Mouse (Mus musculus) heart, embryonic 16.5 days (tissue): ENCODE measurements around the gene Abcc2. TPM values are rescaled to one million over a fixed set of nuclear protein-coding genes. Genes with fewer than 3 reads are reported as not detected.

Experiments
- ATAC-seq: fragments of 200-750 bp; cut with Nextera tagmentation; replicated peaks from 2 replicates; pipeline ENCODE4 v1.8.0; 2017; ENCODE audit warnings: moderate number of reproducible peaks; ENCODE audit not compliant: insufficient read depth, low FRiP score; ENCODE audit errors: extremely low read depth
- H3K27ac ChIP-seq: fragments of 300-500 bp; sonication (generic); 2 replicates; pipeline ENCODE4 v1.5.1; 2014; ENCODE audit warnings: mild to moderate bottlenecking, low read length, control low read depth, moderate library complexity
- H3K27me3 ChIP-seq: fragments of 300-500 bp; sonication (generic); 2 replicates; pipeline ENCODE4 v1.6.1; 2014; ENCODE audit warnings: low read length, mixed read lengths; ENCODE audit not compliant: control insufficient read depth, insufficient read depth
- H3K36me3 ChIP-seq: fragments of 300-500 bp; sonication (generic); 2 replicates; pipeline ENCODE4 v1.6.1; 2014; ENCODE audit not compliant: control insufficient read depth, insufficient read depth
- H3K4me1 ChIP-seq: fragments of 300-500 bp; sonication (generic); 2 replicates; pipeline ENCODE4 v1.6.1; 2014; ENCODE audit warnings: low read length, mixed read lengths; ENCODE audit not compliant: control insufficient read depth, insufficient read depth
- H3K4me2 ChIP-seq: fragments of 300-500 bp; sonication (generic); 2 replicates; pipeline ENCODE4 v1.6.1; 2014; ENCODE audit warnings: low read depth, mild to moderate bottlenecking, control low read depth, low read length
- H3K4me3 ChIP-seq: fragments of 300-500 bp; sonication (generic); 2 replicates; pipeline ENCODE4 v1.5.1; 2014; ENCODE audit warnings: mild to moderate bottlenecking, control low read depth, low read length
- H3K9ac ChIP-seq: fragments of 300-500 bp; sonication (generic); 2 replicates; pipeline ENCODE4 v1.6.1; 2014; ENCODE audit warnings: low read length, control low read depth
- H3K9me3 ChIP-seq: fragments of 300-500 bp; sonication (generic); replicated peaks from 2 replicates; pipeline ENCODE4 v1.6.1; 2016; ENCODE audit warnings: low read length; ENCODE audit not compliant: control insufficient read depth
- WGBS: fragments of 180-500 bp; shearing (Covaris S2); extraction: QIAGEN DNeasy Blood & Tissue Kit; methylation state at CpG from one replicate; pipeline ENCODE4 v1.1.7; 2014; 5-methylcytosine and 5-hydroxymethylcytosine counted together
- polyA plus RNA-seq: library from polyadenylated mRNA; unstranded; fragments of >200 nt; fragmentation: Nextera tagmentation; extraction: Ambion mirVana; gene quantifications from 2 replicates; pipeline ENCODE4 v1.2.1, GENCODE M21; 2015

The Abcc2 gene
- polyA plus RNA-seq, result 0.11 TPM in 1 of 2 replicates, not detected in the other

GRCm38 (mm10) chr19:43781980-43782379, at the start of gene Abcc2:
Gene Abcc2, plus strand, starts transcription at chr19:43782192.
- Histone ChIP-seq H3K4me2 (no peak within 1 kb of the TSS), H3K27me3 (no peaks in the 10 kb centered on the region), H3K36me3 (no peaks in the 10 kb centered on the region), H3K9ac (no peak within 1 kb of the TSS), H3K9me3 (no peaks in the 10 kb centered on the region), H3K27ac (no peak within 1 kb of the TSS), H3K4me1 (no peaks in the 10 kb centered on the region), H3K4me3 (no peak within 1 kb of the TSS)
- 78% methylated on average over 3 of the region's 3 CpGs for WGBS
- ATAC-seq, result no peak

DNA sequence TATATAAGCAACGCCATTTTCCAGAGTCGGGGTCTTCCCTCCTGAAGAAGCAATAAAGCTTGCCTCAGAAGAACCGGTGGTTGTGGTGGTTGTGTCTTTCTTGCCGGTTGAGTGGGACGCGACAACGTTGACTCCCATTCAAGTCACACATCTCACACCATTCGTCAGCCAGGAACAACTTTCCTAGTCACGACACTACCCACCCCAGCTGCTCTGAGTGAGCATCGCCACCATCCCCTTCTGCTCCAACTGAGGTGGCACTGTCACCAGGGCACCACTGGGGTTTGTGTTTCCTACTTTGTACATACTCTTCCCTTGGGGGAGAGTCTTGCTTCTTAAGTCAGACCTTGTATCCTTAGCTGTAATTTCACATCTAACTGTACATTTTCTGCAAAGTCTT, 43.6 kb upstream of the Abcc2 start:
- H3K27me3 ChIP-seq, result no peaks in the 10 kb centered on the region
- no peaks in the 10 kb centered on the region for H3K4me1 ChIP-seq
- no peak overlapping the region for H3K9ac ChIP-seq
- 93% methylated on average over 10 of the region's 10 CpGs for WGBS
- no peak overlapping the region for H3K27ac ChIP-seq
- no peak overlapping the region for H3K4me3 ChIP-seq
- no peak overlapping the region for H3K4me2 ChIP-seq
- H3K9me3 ChIP-seq, result no peaks in the 10 kb centered on the region
- peaks cover 51% of the 10 kb centered on the region for H3K36me3 ChIP-seq
- ATAC-seq, result no peak

DNA sequence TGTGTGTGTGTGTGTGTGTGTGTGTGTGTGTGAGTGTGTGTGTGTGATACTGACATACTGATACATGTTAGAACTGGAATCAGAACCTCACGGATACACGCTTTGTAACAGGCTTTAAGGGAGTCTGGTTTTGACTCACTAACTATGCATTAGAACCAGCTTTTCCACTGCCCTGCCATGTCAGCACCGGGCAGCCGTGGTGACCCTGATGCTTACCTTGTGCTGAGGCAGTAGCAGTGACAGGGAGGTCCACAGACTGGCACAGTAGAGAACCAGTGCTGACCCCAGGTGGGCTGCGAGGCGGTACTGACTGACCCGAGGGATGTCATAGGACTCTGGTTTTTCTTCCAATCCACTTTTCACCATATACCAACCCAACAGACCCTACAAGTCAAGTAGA, 38.6 kb upstream of the Abcc2 start:
- H3K27ac ChIP-seq, result no peak overlapping the region
- H3K9me3 ChIP-seq, result no peaks in the 10 kb centered on the region
- WGBS, result 92% methylated on average over 7 of the region's 7 CpGs
- H3K4me1 ChIP-seq, result no peaks in the 10 kb centered on the region
- H3K4me3 ChIP-seq, result no peak overlapping the region
- no peak overlapping the region for H3K4me2 ChIP-seq
- H3K36me3 ChIP-seq, result peaks cover 58% of the 10 kb centered on the region
- no peak for ATAC-seq
- no peak overlapping the region for H3K9ac ChIP-seq
- H3K27me3 ChIP-seq, result no peaks in the 10 kb centered on the region

- H3K4me2 ChIP-seq, result no peak overlapping the region
- H3K9ac ChIP-seq, result no peak overlapping the region
- H3K36me3 ChIP-seq, result peaks cover 61% of the 10 kb centered on the region
- ATAC-seq, result no peak
- no peak overlapping the region for H3K4me3 ChIP-seq
- H3K27ac ChIP-seq, result no peak overlapping the region
- H3K9me3 ChIP-seq, result no peaks in the 10 kb centered on the region
- H3K4me1 ChIP-seq, result no peaks in the 10 kb centered on the region
- H3K27me3 ChIP-seq, result no peaks in the 10 kb centered on the region
- 74% methylated on average over 3 of the region's 3 CpGs for WGBS
Observed at GRCm38 (mm10) chr19:43745740-43746139, 36.3 kb upstream of the Abcc2 start.

DNA sequence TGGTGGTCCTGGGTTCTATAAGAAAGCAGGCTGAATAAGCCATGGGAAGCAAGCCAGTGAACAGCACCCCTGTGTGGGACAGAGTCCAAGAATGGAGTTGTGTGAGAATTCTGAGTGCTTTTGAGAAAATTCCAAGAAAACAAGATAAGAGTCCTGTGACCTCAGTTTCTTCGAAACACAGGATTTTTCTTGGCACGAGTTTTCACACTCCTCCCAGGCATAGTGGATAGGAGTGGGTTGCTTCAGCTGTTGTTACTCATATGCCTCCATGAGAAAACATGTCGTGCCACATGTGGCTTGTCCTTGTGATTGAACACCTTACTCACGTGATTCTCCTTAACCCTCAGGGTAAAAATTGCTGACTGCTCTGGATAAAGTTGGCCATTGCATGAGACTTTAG, 34.1 kb upstream of the Abcc2 start:
- Histone ChIP-seq H3K4me2 (no peak overlapping the region), H3K4me3 (no peak overlapping the region), H3K27me3 (no peaks in the 10 kb centered on the region), H3K9ac (no peak overlapping the region), H3K27ac (no peak overlapping the region), H3K9me3 (no peaks in the 10 kb centered on the region), H3K4me1 (no peaks in the 10 kb centered on the region; the same call in 1 of the 2 replicates), H3K36me3 (peaks cover 46% of the 10 kb centered on the region)
- ATAC-seq, result no peak
- WGBS, result 54% methylated on average over 4 of the region's 4 CpGs

DNA sequence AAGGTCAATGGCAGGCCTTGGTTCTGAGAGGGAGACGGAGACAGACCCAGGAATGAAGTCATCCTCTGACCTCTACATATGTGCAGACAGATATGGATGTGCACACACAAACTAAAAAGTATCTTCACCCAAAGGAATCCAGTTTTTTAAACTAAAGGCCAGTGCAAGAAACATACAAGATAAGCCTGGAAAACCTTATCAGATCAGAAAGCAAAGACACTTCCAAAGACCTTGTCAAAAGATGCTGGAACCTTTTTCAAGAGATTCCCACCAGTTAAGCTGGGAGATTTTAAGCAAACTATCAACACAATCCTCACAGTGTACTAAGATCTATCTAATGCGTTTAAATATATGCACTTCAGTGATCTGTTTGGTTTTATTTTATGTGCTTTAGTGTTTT, 32.0 kb upstream of the Abcc2 start:
- Histone ChIP-seq H3K9me3 (no peaks in the 10 kb centered on the region), H3K4me2 (no peak overlapping the region), H3K36me3 (peaks cover 37% of the 10 kb centered on the region), H3K27me3 (no peaks in the 10 kb centered on the region), H3K4me3 (no peak overlapping the region), H3K9ac (no peak overlapping the region), H3K4me1 (peaks cover 4% of the 10 kb centered on the region), H3K27ac (no peak overlapping the region)
- no peak for ATAC-seq
- 95% methylated on average over 2 of the region's 2 CpGs for WGBS

DNA sequence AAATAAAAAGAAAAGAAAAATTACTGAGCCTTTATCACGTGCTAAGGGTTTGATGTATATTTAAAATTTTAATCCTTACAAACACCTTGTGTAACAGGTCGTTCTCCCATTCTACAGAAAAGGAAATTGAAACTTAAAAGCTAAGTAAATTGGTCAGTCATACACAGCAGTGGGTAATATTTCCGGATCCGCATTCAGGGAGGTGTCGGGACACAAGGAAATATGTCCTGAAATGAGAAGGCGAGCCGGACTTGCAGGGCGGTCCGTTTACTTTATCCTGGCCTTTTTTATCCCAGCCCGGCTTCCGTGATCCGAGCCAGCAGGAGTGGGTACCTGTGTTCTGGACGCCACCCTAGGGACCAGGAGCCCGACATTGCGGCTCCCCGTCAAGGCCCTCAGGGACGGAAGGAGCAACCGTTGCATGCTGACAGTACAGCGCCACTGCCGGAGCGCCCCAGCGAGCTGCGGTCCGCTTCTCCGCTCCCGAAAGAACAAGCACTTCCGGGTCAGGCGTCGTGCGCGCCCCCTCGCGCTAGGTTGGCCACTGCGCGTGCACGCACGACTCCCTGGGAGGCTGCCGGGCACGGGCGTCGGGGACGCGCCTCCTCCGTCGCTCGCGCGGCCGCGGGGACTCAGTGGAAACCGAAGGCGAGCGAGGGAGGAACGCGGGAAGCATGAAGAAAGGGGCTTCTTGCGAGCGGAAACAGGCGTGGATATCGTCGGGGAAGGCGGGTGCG, 29.3 kb upstream of the Abcc2 start, which contains the start of the genes Cutc and Cox15:
TSS of gene Cutc (plus strand) at position 508 of the 737 bp plus-strand sequence.
TSS of gene Cox15 (minus strand) at position 512 of the 737 bp plus-strand sequence.
- WGBS, result under 1% methylated on average over 62 of the region's 62 CpGs
- Histone ChIP-seq H3K4me2 (peak within 1 kb of the TSS; percentile 75), H3K9me3 (no peaks in the 10 kb centered on the region), H3K36me3 (peaks cover 20% of the 10 kb centered on the region), H3K27me3 (no peaks in the 10 kb centered on the region), H3K4me3 (peak within 1 kb of the TSS; percentile 79), H3K27ac (peak within 1 kb of the TSS; percentile 96), H3K9ac (peak within 1 kb of the TSS; percentile 90), H3K4me1 (peaks cover 4% of the 10 kb centered on the region)
- peak; percentile 92 for ATAC-seq

- Histone ChIP-seq H3K9ac (peak overlapping the region; percentile 90), H3K36me3 (peaks cover 13% of the 10 kb centered on the region), H3K27me3 (no peaks in the 10 kb centered on the region), H3K9me3 (no peaks in the 10 kb centered on the region), H3K4me3 (peak overlapping the region; percentile 79), H3K4me1 (peaks cover 4% of the 10 kb centered on the region), H3K4me2 (peak overlapping the region; percentile 75), H3K27ac (peak overlapping the region; percentile 96)
- 1% methylated on average over 20 of the region's 24 CpGs for WGBS
- ATAC-seq, result peak; percentile 89
Observed at GRCm38 (mm10) chr19:43753226-43753835, 28.7 kb upstream of the Abcc2 start.

- no peak for ATAC-seq
- H3K27ac ChIP-seq, result no peak overlapping the region
- H3K27me3 ChIP-seq, result no peaks in the 10 kb centered on the region
- WGBS, result 76% methylated on average over 2 of the region's 2 CpGs
- no peak overlapping the region for H3K4me2 ChIP-seq
- no peaks in the 10 kb centered on the region for H3K9me3 ChIP-seq
- H3K9ac ChIP-seq, result no peak overlapping the region
- H3K36me3 ChIP-seq, result peaks cover 8% of the 10 kb centered on the region
- H3K4me1 ChIP-seq, result peaks cover 4% of the 10 kb centered on the region
- H3K4me3 ChIP-seq, result no peak overlapping the region
Observed at GRCm38 (mm10) chr19:43754237-43754636, 27.8 kb upstream of the Abcc2 start.
